Mouse (Mus musculus): ENCODE data around the gene Echdc2.

Echdc2 gene

DNA sequence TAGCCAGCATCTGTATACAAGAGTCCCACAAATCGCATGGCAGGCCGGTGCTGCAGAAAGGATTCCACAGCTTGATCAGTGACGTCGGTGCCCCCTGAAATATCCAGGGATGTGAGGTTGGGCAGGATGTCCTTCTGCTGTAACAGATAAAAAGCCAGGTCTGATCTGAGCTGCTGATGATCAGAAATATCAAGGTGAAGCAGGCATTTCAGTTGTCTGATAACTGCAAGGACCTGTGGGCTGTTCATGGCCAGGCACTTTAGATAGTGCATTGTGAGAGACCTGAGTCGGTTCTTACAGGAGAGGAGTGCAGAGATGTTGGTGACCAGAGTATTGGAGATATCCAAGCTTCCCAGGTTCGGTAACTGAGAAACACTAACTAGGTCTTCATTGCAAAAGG lies 39.4 kb downstream of the Echdc2 start:
- DNase-seq, result no peak

DNA sequence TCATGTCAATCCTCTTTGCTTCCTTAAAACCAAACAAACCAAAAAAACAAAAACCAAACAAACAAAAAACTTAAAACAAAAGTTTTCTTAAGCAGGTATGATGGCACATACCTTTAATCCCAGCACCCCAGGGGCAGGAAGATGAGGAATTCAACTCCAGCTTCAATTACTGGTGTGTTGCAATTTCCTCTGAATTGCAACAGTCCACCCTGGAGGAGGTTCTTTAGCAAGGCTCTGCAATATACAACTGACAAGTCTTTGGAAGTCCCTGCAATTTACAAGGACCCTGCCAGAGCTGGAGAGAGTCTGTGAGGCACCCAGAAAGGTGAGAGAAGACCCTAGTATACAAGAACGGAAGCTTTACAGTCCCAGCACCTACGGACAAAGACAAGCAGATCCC lies 47.8 kb downstream of the Echdc2 start:
- no peak for DNase-seq

DNA sequence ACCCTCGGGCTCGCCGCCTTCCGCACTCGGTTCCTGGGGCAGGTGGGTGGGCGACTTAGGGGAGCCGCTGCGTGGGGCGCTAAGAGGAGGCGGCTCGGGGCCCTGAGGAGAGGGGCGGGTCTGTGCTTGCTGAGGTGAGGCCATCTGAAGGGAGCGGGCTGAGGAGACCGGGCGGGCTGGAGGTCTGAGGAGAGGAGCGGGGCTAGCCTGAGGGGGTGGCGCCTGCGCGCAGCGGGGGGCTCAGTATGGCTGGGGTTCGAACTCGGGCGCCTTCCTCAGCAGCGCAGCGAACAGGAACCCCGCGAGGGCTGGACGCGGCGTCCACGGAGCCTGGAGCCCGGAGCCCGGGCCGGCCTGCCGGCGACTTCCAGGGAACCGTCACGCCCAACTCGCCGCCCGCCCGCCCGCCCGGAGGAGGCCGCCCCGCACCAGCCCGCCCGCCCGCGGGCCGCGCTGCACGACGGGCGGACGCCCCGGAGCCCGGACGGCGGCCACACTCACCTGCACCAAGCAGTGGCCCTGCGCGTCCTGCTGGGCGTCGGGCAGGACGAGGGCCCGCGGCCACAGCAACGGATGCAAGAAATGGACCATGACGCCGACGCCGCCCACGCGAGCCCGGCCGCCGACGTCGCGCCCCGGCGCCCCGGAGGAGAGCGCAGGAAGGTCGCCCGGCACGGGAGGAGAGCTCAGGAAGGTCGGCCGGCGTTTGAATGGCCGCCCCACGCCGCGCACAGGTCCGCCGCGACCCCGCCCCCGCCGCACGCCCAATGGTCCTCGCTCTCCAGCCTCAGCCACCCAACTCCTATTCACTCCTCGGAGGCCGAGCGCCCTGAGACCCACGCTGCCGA lies 52.3 kb downstream of the Echdc2 start, which contains the start of gene Zyg11a:
TSS of gene Zyg11a (minus strand) at position 717 of the 848 bp plus-strand sequence.
- DNase-seq, result no peak

DNA sequence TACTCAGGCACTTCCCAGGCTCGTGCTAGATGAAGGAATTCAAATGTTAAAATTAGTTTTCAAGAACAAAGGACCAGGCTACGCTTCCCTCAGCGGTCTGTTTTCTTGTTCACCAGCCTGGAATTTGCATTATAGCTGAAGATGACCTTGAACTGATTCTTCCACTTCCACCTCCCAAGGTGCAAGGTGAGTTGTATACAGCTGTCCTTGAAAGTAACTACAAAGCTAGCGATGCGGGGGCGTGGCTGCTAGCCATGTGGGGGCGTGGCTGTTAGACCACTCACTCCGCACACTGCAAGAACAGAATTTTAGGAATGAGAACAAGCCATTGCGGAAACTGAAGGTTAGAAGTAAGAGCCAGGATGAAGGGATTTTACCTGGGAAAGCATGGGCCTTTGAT lies 53.8 kb downstream of the Echdc2 start:
- DNase-seq, result no peak

DNA sequence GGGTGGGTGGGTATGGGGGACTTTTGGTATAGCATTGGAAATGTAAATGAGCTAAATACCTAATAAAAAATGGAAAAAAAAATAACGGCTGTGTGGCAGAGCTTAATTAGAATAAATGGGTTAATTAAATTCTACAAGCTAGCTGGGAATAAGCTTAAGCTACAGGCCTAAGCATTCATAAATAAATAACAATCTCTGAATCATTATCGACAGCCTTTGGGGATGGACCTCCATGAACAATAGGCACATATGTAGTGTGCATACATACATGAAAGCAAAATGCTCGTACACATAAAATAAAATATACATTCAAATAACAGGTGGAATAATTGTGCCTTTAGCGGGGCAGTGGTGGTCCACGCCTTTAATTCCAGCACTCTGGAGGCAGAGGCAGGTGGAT lies 57.3 kb downstream of the Echdc2 start:
- peak; percentile 22 for DNase-seq

DNA sequence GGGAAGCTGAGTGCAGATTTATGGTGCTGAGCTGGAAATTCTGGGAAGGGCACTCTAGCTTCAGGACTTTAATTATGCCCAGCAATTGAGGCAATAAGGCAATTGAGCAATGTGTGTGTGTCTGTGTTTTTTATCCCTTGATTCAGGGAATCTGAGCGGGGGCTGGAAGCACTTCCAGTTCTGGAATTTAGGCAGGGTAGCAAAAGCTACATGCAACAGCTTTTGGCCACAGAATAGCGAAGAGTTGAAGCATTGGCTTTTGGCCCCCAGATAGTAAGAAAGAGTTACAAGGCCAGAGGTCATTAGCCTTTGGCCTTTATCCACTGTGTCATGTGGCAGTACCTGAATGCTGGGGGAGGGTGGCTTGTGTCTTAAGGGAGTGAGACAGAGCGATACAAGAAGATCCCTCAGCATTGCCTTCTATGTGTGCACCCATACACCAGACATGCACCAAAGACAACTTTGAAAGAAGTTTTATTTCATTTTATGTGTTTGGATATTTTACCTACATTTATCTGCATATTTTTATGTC lies 60.2 kb downstream of the Echdc2 start:
- DNase-seq, result no peak
